Mouse (Mus musculus) lung, postnatal 0 days (tissue): ENCODE measurements around the gene Odc1.

Experiments
- CTCF ChIP-seq: IDR thresholded peaks from 2 replicates; pipeline ENCODE4 v1.5.1; 2016; ENCODE audit warnings: antibody characterized with exemption, mild to moderate bottlenecking
- EP300 ChIP-seq: IDR thresholded peaks from 2 replicates; pipeline ENCODE4 v1.6.1; 2016; ENCODE audit warnings: antibody characterized with exemption, mild to moderate bottlenecking, control low read depth

- TF ChIP-seq CTCF (no peak), EP300 (no peak)
Observed at GRCm38 (mm10) chr12:17536222-17536621, 8.4 kb upstream of the Odc1 start.
